Mouse (Mus musculus) CH12F3 (cell line): Measurements from ENCODE around the gene Timd2.
"Not testable (repeated sequence)": the region's sequence is repeated elsewhere in the genome, so short reads cannot be mapped to it uniquely, and the experiment has no call there.

Source experiments
- in situ Hi-C: fragments of 300-500 bp; cut with MboI; formaldehyde crosslinking; loops from 2 replicates; pipeline ENCODE4 v1.14.3; 2020; ENCODE audit warnings: low sequenced_read_pairs

The Timd2 gene

DNA sequence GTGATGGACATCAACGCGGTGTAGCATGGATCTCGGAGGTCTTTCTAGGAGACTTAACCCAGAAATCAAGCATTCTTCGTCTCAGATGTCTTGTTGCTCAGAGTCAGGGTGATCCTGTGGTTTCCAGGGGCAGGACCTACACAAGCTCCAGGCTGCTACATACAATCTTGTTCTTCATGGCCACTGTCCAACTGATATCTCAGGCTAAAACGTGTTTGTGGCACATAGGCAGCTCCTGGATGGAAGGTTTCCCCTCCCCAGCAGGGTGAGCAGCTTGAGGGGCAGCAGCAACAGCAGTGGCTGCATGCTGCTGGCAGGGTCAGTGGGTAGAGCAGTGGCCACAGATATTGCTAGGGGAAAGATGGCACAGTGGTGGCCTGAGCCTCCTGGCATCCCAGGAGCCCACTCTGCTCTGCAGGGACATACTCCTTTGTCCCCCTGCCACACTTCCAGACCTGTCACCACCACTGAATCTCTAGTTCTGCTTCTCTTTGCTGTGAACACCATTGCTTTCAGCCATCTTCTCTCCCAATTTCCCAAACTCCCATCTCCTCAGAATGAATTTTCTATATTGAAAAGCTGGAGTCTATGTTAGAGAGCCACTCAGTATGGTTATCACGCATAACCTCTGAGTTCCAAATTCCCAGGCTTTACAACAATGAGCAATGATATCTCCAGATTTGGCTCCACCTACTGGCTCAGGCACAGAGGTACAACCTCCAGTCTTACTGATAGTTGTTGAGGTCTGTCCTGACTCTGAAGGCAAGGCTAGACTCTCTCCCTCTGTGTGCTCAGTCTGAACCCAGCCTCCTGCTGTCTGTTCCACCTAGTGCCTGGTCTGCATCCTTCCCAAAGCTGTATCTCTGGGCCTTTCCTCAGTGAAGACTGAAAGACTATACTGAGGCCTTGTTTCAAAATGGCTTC, 41.0 kb downstream of the Timd2 start:
- in situ Hi-C loops = no loop called here

DNA sequence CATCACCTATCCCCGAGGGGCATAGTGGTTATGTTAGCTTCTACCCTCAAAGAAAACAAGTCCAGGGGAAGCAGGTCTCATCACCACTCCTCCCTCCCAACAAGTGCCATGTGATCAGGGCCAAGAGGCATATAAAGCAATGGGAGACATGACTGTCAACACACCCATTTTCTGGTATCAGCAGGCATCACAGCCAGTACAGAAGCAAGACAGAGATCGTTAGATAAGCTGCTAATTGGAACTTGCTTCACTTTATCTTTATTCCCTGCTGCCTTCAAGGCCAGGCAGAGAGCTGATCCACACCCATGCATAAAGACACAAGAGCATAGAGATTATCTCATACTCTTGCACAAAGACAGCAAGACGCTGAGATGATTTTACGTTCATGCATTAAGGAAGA, 43.6 kb downstream of the Timd2 start:
- in situ Hi-C loops = no loop called here

DNA sequence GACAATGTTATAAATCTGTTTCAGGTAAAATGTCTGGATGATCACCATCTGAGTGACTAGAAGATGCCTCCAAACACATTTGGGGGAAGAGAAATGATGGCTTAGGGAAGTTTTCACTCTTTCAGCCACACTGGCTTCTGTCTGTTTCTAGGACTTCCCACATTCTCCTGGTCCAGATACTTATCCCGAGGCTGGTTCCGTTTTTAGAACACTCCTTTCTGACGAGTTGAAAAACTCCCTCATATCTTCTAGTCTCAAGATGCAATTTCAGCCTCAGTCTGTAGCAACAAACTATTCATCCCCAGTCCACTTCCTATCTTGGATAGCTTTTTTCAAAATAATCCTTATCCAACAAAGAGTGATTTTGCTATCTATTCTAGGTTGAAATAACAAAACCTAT, 54.4 kb downstream of the Timd2 start:
- in situ Hi-C loops = no loop called here

DNA sequence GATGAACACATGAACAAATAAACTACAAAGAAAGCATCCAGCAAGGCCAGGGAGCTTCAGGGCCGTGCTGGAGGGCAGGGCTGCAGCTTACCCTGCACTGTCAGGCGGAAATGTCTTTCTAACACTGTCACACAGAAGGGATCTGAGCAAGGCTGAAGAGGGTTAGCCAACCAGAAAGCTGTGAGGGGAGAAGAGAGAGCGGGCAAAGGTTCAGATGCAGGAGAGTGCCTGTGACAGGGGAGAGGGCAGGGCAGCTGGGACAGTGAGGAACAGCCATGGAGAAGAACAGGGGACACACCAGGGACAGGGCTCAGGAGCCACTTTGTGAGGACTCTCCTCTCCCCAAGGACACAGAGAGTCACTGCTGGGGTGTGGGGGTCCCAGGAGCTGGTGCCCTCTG, 57.2 kb downstream of the Timd2 start:
- in situ Hi-C loops = not testable (repeated sequence)

DNA sequence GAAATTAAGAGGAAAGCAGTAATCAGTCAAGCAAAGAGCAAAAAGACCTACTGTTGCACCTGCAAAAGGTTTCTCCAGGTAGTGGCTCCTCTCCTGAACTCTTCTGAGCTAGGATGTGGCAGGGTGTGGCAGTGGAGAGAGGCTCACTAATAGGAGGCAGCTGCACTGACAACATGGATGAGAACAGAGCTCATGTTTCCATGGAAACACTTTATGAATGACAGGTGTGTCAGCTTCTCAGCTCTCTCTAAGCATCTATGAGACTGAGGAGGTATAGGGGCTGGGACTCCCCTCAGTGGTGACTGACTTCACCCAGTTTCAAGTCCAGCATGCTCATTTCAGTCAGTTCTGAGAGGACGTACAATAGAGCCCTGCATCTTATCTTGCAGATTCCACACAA, 62.0 kb downstream of the Timd2 start:
- in situ Hi-C loops = no loop called here

DNA sequence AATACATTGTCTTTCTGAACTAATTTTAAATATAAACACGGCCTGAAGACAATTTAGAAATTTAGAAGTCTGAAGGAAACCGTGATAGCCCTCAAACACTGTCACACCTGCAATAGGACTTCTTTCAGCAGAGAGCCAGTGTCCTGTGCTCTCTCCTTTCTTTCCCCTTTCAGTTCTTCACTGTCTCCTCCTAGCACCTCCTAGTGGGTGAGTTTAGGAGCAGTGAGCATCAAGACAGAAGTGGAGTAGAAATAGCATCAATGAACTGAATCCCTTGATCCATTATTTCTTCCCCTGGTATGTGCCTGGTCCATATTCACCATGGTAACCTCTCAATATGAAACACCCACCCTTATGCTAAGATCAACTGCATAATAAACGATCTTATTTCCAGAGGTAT, 70.3 kb downstream of the Timd2 start:
- in situ Hi-C loops = no loop called here

DNA sequence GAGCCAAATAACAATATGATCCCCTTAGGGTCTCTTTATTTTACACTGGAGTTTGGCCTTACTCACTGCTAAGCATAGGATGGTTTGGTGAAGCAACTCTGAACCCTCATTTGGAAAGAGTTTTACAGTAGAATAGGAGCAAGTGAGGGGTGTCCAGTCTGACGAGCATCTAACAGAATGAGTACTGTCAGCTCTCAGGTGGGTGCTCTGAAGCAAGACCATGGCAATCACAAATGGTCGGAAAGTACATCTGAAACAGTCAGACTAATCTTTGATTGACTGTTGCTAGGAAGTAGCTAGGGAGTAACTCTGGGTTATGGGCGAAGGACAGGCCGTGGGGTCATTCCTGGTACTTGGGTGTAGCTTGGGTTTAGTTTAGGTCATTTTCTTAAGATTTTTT, 71.3 kb downstream of the Timd2 start:
- in situ Hi-C loops = not testable (repeated sequence)

DNA sequence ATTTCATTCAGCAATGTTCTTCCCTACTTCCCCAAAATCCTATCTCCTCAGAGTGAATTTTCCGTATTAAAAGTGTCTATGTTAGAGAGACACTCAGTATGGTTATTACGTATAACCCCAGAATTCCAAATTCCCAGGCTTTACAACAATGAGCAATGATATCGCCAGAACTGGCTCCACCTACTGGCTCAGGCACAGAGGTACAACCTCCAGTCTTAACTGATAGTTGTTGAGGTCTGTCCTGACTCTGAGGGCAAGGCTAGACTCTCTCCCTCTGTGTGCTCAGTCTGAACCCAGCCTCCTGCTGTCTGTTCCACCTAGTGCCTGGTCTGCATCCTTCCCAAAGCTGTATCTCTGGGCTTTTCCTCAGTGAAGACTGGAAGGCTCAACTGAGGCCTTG, 75.2 kb downstream of the Timd2 start:
- in situ Hi-C loops = no loop called here

DNA sequence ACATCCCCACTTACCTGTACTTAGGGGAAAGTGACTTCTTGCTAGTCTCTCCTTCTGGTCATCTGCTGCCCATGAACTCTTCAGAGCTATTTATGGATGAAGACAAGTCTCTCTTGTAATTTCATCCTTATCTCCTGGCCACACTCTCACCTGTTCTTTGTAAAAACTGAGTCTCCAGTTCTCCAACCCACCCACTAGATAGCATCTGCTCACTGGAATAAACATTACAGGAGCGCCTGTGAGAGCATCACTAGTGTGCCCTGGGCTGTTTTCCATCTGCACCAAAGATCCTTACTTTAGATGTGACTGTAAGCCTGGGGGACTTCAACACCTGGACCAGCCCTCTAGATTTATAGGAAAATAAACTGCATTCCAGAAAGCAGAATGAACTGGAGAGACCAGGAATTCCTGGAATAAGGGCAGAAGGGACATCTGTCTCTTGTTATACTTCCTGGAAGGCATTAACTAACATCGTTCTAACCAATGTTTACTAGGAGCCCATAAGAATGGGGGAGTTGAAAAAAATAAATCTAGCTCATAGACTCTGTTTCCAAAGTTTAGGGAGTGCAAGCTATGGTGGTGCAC, 77.6 kb downstream of the Timd2 start, which contains the start of gene Dppa1:
TSS of gene Dppa1 (minus strand) at position 51 of the 585 bp plus-strand sequence.
- in situ Hi-C loops = no loop called here

DNA sequence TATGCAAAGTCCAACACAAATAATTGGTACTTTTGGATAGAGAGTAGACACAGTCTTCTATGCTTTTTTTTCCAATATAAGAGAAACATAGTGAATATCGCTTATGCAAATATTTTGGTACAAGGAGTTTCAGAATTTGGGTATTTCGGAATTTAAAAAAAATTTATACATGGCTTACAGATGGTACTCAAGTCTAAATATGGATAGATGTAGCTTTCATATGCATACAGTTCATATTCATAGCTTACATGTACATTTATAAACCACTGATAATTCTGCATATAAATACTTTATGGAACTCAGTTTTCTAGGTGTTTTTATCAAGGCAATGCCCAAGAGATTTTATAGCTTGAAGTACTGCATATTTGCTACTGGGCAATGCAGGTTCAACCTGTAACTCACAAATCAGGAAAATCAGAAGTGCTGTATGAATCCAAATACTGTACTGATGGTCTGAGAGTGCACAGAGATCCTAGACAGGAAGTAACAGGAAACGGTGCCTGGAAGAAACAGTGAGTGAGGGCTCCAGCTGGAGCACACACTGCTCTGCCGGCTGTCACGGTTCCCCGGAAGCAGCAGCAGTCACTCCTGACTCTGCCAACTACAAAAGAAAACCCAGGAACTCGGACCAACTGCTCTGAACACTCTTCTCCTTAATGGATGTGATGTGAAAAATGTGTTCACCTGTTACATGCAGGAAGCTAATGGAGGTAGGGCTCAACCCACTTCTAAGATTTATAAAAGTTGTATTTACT, 86.3 kb downstream of the Timd2 start:
- in situ Hi-C loops = no loop called here

DNA sequence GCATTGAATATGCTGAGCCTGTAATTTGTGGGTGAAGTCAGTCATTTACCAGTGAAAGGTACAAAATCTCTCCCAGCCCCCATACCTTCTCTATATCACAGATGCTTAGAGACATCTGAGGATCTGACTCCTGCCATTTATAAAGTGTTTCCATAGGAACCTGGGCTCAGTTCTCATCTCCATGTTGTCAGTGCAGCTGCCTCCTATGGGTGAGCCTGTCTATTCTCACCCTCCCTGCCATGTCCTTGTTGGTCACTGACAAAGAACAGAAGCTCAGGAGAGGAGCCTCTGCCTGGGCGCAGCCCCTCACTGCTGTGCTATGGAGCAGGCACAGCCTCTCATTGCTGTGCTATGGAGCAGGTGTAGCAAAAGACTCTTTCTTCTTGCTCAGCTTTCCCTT, 86.9 kb downstream of the Timd2 start:
- in situ Hi-C loops = no loop called here
